Mouse (Mus musculus): ENCODE data around the gene Cd300ld5. TPM values are rescaled to one million over a fixed set of nuclear protein-coding genes. Genes with fewer than 3 reads are reported as not detected.
A peak's percentile ranks its signal among the peaks of the same experiment; 100 is the strongest.
"Not testable (repeated sequence)": the region's sequence is repeated elsewhere in the genome, so short reads cannot be mapped to it uniquely, and the experiment has no call there.

Gene Cd300ld5
- polyA plus RNA-seq (2012; ENCODE audit: insufficient read depth, insufficient read length, missing spikeins), result 1.5 and 3.8 TPM in 2 replicates

GRCm38 (mm10) chr11:115037669-115038068 is at the start of gene Cd300ld5:
Gene Cd300ld5, minus strand, starts transcription at chr11:115037769.
- H3K4me3 ChIP-seq (ENCODE audit: insufficient read depth, low read depth, low read length); H3K4me1 ChIP-seq (ENCODE audit: control insufficient read depth, insufficient read depth, insufficient read length, low read length); H3K27ac ChIP-seq (replicated peaks; ENCODE audit: low read depth, low read length): not testable (repeated sequence)

- H3K27ac ChIP-seq (replicated peaks; ENCODE audit: low read depth, low read length), result no peak overlapping the region
- H3K4me3 ChIP-seq (ENCODE audit: insufficient read depth, low read depth, low read length), result no peak overlapping the region
- H3K4me1 ChIP-seq (ENCODE audit: control insufficient read depth, insufficient read depth, insufficient read length, low read length), result no peaks in the 10 kb centered on the region
These were observed 48.6 kb upstream of the Cd300ld5 start for GRCm38 (mm10) chr11:115086213-115086612.

DNA sequence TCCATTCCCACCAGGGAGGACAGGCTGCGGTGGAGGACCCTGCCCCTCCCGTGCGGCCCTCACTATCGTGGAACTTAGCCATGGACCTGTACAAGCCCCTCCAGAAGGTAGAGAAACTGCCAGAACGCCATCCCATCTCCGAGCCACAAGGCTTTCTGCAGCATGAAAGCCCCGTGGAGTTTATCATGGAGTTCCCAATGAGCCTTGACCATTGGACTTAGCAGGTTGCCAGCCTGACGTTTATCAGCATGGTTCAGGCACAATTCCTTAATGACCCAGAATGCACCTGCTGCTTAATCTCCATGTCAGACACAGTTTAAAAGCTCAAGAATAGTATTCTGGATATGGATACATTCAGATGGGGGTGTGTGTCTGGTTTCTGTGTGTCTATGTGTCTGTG is 47.5 kb upstream of the Cd300ld5 start:
- H3K27ac ChIP-seq (replicated peaks; ENCODE audit: low read depth, low read length), result no peak overlapping the region
- no peak overlapping the region for H3K4me3 ChIP-seq (ENCODE audit: insufficient read depth, low read depth, low read length)
- no peaks in the 10 kb centered on the region for H3K4me1 ChIP-seq (ENCODE audit: control insufficient read depth, insufficient read depth, insufficient read length, low read length)

DNA sequence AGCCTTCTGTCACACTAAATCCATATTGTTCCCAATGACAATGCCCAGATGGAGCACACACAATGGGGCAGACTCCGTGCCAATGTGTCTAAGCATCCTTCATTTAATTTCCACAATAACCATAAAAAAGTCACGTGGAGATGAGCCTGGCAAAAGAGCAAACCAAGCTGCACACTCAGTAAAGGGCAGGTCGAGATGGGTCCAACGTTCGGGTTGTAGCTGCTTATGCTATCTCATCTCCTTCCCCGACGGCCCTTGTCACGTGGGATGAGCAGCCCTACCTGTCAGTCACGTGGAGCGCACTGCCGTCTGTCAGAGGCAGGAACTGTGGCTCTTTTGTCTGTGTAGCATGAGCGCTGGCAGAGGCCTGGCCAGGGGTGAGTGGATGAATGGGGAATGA is 47.0 kb upstream of the Cd300ld5 start:
- H3K27ac ChIP-seq (replicated peaks; ENCODE audit: low read depth, low read length), result no peak overlapping the region
- no peaks in the 10 kb centered on the region for H3K4me1 ChIP-seq (ENCODE audit: control insufficient read depth, insufficient read depth, insufficient read length, low read length)
- H3K4me3 ChIP-seq (ENCODE audit: insufficient read depth, low read depth, low read length), result no peak overlapping the region

- Histone ChIP-seq H3K27ac (replicated peaks; ENCODE audit: low read depth, low read length) (no peak overlapping the region), H3K4me3 (ENCODE audit: insufficient read depth, low read depth, low read length) (no peak overlapping the region), H3K4me1 (ENCODE audit: control insufficient read depth, insufficient read depth, insufficient read length, low read length) (no peaks in the 10 kb centered on the region)
These were observed 46.0 kb upstream of the Cd300ld5 start for GRCm38 (mm10) chr11:115083376-115084139.

GRCm38 (mm10) chr11:115082196-115082595 is 44.6 kb upstream of the Cd300ld5 start:
- Histone ChIP-seq H3K4me1 (ENCODE audit: control insufficient read depth, insufficient read depth, insufficient read length, low read length) (no peaks in the 10 kb centered on the region), H3K27ac (replicated peaks; ENCODE audit: low read depth, low read length) (no peak overlapping the region), H3K4me3 (ENCODE audit: insufficient read depth, low read depth, low read length) (no peak overlapping the region)

GRCm38 (mm10) chr11:115081373-115081772 is 43.8 kb upstream of the Cd300ld5 start:
- Histone ChIP-seq H3K27ac (replicated peaks; ENCODE audit: low read depth, low read length) (no peak overlapping the region), H3K4me3 (ENCODE audit: insufficient read depth, low read depth, low read length) (no peak overlapping the region), H3K4me1 (ENCODE audit: control insufficient read depth, insufficient read depth, insufficient read length, low read length) (no peaks in the 10 kb centered on the region)

GRCm38 (mm10) chr11:115080886-115081285 is 43.3 kb upstream of the Cd300ld5 start:
- H3K4me3 ChIP-seq (ENCODE audit: insufficient read depth, low read depth, low read length), result no peak overlapping the region
- no peaks in the 10 kb centered on the region for H3K4me1 ChIP-seq (ENCODE audit: control insufficient read depth, insufficient read depth, insufficient read length, low read length)
- no peak overlapping the region for H3K27ac ChIP-seq (replicated peaks; ENCODE audit: low read depth, low read length)

DNA sequence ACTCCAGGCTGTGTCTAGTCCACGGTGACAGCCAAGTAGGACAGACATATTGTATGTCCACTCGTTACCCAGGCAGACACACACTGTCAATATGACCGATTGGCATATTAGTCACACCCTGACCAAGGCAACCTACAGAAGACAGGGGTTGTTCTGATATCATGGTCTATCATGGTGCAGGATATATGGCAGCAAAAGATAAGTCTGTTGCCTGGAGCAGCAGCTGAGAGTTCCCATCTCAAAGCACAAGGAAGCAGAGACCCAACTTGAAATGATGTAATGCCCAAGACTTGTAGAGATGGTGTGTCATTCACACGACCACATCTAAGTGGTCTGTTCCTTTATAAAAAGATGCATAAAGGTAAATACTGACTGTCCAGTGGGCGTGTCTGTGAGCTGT is 41.1 kb upstream of the Cd300ld5 start:
- Histone ChIP-seq H3K4me1 (ENCODE audit: control insufficient read depth, insufficient read depth, insufficient read length, low read length) (no peaks in the 10 kb centered on the region), H3K27ac (replicated peaks; ENCODE audit: low read depth, low read length) (no peak overlapping the region), H3K4me3 (ENCODE audit: insufficient read depth, low read depth, low read length) (no peak overlapping the region)

GRCm38 (mm10) chr11:115077436-115077835 is 39.9 kb upstream of the Cd300ld5 start:
- Histone ChIP-seq H3K4me1 (ENCODE audit: control insufficient read depth, insufficient read depth, insufficient read length, low read length) (peaks cover 7% of the 10 kb centered on the region), H3K27ac (replicated peaks; ENCODE audit: low read depth, low read length) (no peak overlapping the region), H3K4me3 (ENCODE audit: insufficient read depth, low read depth, low read length) (no peak overlapping the region)

DNA sequence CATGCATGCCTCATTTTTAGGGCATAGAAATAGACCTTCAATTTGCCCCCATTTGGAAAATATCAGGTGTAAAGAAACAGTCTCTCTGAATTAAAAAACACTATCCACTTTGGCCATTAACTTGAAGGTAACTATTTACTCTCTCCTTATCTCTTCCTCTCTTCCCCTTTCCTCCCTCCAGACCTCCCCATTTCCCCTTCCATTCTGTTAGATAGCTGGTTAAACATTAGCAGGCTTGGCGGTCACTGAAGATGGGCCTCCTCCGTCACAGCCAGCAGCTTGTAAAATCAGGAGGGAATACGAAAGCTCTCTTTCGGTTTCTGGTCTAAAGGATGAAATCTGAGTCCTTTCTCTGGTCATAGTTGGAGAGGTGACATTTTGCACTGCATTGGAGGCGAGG is 38.3 kb upstream of the Cd300ld5 start:
- Histone ChIP-seq H3K4me3 (ENCODE audit: insufficient read depth, low read depth, low read length) (no peak overlapping the region), H3K27ac (replicated peaks; ENCODE audit: low read depth, low read length) (no peak overlapping the region), H3K4me1 (ENCODE audit: control insufficient read depth, insufficient read depth, insufficient read length, low read length) (peaks cover 7% of the 10 kb centered on the region)

GRCm38 (mm10) chr11:115075407-115075806 is 37.8 kb upstream of the Cd300ld5 start:
- H3K4me3 ChIP-seq (ENCODE audit: insufficient read depth, low read depth, low read length), result no peak overlapping the region
- H3K27ac ChIP-seq (replicated peaks; ENCODE audit: low read depth, low read length), result no peak overlapping the region
- peaks cover 7% of the 10 kb centered on the region for H3K4me1 ChIP-seq (ENCODE audit: control insufficient read depth, insufficient read depth, insufficient read length, low read length)

DNA sequence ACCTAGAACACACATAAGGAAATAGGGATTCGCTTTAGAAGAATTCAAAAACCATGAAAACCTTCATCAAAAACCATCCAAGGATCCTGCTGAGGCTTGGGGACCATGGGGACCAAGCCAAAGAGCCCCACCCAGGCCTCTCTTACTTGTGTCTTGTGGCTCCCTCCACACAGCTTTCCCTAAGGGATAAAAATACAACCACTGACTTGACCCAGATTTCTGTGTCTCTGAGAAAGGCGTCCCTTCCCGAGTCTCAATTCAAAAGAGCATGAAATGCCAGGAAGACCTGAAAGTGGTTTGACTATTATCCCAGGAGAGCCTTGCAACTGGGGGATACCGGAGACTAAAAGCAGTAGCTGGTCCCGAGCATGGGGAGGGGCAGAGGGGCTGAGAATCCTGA is 35.4 kb upstream of the Cd300ld5 start:
- Histone ChIP-seq H3K27ac (replicated peaks; ENCODE audit: low read depth, low read length) (no peak overlapping the region), H3K4me1 (ENCODE audit: control insufficient read depth, insufficient read depth, insufficient read length, low read length) (peaks cover 7% of the 10 kb centered on the region), H3K4me3 (ENCODE audit: insufficient read depth, low read depth, low read length) (no peak overlapping the region)

GRCm38 (mm10) chr11:115071631-115072294 is 34.2 kb upstream of the Cd300ld5 start:
- H3K4me3 ChIP-seq (ENCODE audit: insufficient read depth, low read depth, low read length), result peak overlapping the region; percentile 25; the same call in 1 of the 2 replicates
- peaks cover 7% of the 10 kb centered on the region for H3K4me1 ChIP-seq (ENCODE audit: control insufficient read depth, insufficient read depth, insufficient read length, low read length)
- H3K27ac ChIP-seq (replicated peaks; ENCODE audit: low read depth, low read length), result peak overlapping the region; percentile 81

DNA sequence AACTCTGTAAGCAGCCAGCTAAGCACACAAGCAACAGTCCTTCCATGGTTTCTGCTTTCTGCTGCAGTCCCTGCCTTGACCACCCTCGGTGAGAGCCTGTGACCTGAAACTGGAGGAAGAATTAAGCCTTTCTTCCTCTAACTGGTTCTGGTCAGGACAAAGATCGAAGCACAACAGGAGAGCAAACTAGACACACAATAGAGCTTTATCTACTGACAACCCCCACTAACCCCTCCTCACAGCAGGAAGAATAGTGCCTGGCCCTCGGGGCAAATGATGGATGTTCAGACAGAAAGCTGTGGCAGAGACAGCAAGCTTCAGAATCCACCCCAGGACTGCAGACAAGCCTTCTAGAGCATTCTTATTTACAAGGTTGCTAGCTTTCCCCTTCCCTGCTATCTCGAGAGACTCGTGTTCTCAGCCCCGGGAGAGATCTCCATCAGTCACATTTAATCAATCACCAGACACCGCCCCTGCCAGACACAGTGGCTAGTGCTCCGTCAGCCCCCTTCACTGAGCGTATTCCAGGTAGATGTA is 33.5 kb upstream of the Cd300ld5 start:
- Histone ChIP-seq H3K4me1 (ENCODE audit: control insufficient read depth, insufficient read depth, insufficient read length, low read length) (peaks cover 7% of the 10 kb centered on the region), H3K27ac (replicated peaks; ENCODE audit: low read depth, low read length) (peak overlapping the region; percentile 63), H3K4me3 (ENCODE audit: insufficient read depth, low read depth, low read length) (peak overlapping the region; percentile 25; the same call in 1 of the 2 replicates)
